Comparison of ENCODE assay signal across 8 mouse cellular contexts in the genomic region with DNA sequence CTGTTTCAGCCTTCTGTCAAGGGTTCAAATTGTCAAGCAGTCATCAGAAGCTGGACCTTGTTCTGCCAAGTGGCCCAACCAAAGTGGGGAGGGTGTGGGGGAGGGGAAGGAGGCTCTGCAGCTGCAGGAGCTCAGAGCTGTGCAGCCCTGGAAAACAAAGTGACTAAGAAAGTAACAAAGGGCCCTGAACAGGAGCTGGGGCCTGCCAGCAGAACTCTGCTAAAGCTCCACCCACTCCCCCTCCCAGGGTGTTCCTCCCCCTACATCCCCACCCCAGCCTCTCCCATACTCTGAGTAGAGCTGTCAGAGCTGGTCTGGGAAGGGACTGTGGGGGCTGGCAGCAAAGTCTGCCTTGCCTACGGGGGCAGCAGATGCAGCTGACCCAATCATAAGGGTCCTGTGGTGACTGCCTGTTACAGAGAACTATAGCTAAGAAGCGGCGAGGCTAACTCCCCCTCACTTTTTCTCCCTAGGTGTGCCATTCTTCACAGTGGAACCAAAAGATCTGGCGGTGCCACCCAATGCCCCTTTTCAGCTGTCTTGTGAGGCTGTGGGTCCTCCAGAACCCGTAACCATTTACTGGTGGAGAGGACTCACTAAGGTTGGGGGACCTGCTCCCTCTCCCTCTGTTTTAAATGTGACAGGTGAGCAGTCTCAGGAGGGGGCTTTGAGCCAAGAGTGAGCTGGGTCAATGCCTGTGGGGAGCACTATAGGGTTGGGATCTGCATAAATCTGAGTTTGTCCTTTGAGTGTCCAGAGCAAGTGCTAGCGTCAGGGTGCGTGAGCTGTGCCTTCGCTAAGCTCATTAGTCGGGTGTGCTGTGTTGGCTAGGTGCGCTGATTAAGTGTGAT. TPM values are rescaled to one million over a fixed set of nuclear protein-coding genes. Genes with fewer than 3 reads are reported as not detected.
DNase-seq lines count a peak whose midpoint lies in the region; ATAC-seq and TF ChIP-seq lines count a peak whose summit lies in the region.

No protein-coding gene starts in this region.

- peaks cover 59% of the 10 kb centered on the region for H3K4me1 ChIP-seq in kidney, embryonic 15.5 days
- peaks cover 27% of the 10 kb centered on the region for H3K4me1 ChIP-seq in intestine, embryonic 16.5 days (ENCODE audit: control insufficient read depth, insufficient read depth, low read length)
- H3K4me1 ChIP-seq in liver, postnatal 0 days (ENCODE audit: insufficient read depth), result peaks cover 9% of the 10 kb centered on the region; the same call in 1 of the 2 replicates

- H3K36me3 ChIP-seq in kidney, embryonic 15.5 days, result 0 out of 2 replicates have a peak, but pooled peaks cover 17% of the 10 kb centered on the region
- H3K36me3 ChIP-seq in intestine, embryonic 16.5 days (ENCODE audit: control insufficient read depth, insufficient read depth, low read length), result no peaks in the 10 kb centered on the region
- H3K36me3 ChIP-seq in liver, postnatal 0 days (replicated peaks; ENCODE audit: insufficient read depth, low read length), result no peaks in the 10 kb centered on the region

- peak overlapping the region; percentile 38 for H3K27ac ChIP-seq in kidney, embryonic 15.5 days
- no peak overlapping the region for H3K27ac ChIP-seq in intestine, embryonic 16.5 days (ENCODE audit: low read length)
- no peak overlapping the region for H3K27ac ChIP-seq in liver, postnatal 0 days (ENCODE audit: low read depth)

- peaks cover 20% of the 10 kb centered on the region for H3K27me3 ChIP-seq in kidney, embryonic 15.5 days
- no peaks in the 10 kb centered on the region for H3K27me3 ChIP-seq in intestine, embryonic 16.5 days (replicated peaks; ENCODE audit: control insufficient read depth, insufficient read depth, low read length)
- peaks cover 32% of the 10 kb centered on the region for H3K27me3 ChIP-seq in liver, postnatal 0 days (ENCODE audit: insufficient read depth, low read length)

- 0 out of 2 replicates have a peak, but pooled peaks have one; percentile 5 for ATAC-seq in kidney, embryonic 15.5 days (replicated peaks; ENCODE audit: low FRiP score)
- no peak for ATAC-seq in intestine, embryonic 16.5 days
- no peak for ATAC-seq in liver, postnatal 0 days

- no peak overlapping the region for H3K9ac ChIP-seq in kidney, embryonic 15.5 days
- peak overlapping the region; percentile 15; the same call in 1 of the 2 replicates for H3K9ac ChIP-seq in intestine, embryonic 16.5 days (ENCODE audit: low read depth, low read length)
- H3K9ac ChIP-seq in liver, postnatal 0 days (replicated peaks), result no peak overlapping the region

- no peaks in the 10 kb centered on the region for H3K9me3 ChIP-seq in kidney, embryonic 15.5 days (replicated peaks)
- no peaks in the 10 kb centered on the region for H3K9me3 ChIP-seq in intestine, embryonic 16.5 days (ENCODE audit: control insufficient read depth, low read length)
- H3K9me3 ChIP-seq in liver, postnatal 0 days (ENCODE audit: low read length), result no peaks in the 10 kb centered on the region

- H3K4me3 ChIP-seq in kidney, embryonic 15.5 days (replicated peaks), result no peak overlapping the region
- no peak overlapping the region for H3K4me3 ChIP-seq in intestine, embryonic 16.5 days (ENCODE audit: low read length)
- no peak overlapping the region for H3K4me3 ChIP-seq in liver, postnatal 0 days (ENCODE audit: low read depth, low read length)

- no peak for DNase-seq in kidney, adult 8-10 months
- peak; percentile 85 for DNase-seq in ES-CJ7 (ENCODE audit: low read depth, low spot score)
- peak; percentile 76 for DNase-seq in embryo, embryonic 11 days
- peak; percentile 81 for DNase-seq in testis, postnatal 14 days (ENCODE audit: low spot score)
- no peak for DNase-seq in adrenal gland, adult 18-20 months (ENCODE audit: low spot score in 2 of 2)
- DNase-seq in liver, postnatal 0 days, result no peak

- no peak for TF ChIP-seq EP300 in liver, postnatal 0 days (IDR thresholded peaks at IDR 0.05; ENCODE audit: low read depth)

- WGBS in kidney, embryonic 15.5 days, result 46% methylated on average over 10 of the region's 10 CpGs
- 65% methylated on average over 10 of the region's 10 CpGs for WGBS in intestine, embryonic 16.5 days
- WGBS in liver, postnatal 0 days (ENCODE audit: insufficient replicate concordance), result 79% methylated on average over 10 of the region's 10 CpGs

- no peak for TF ChIP-seq CTCF in liver, postnatal 0 days (IDR thresholded peaks at IDR 0.05; ENCODE audit: low read depth)

- H3K4me2 ChIP-seq in kidney, embryonic 15.5 days, result 0 out of 2 replicates have a peak overlapping the region, but pooled peaks have one; percentile 5
- H3K4me2 ChIP-seq in intestine, embryonic 16.5 days (ENCODE audit: low read depth, low read length), result no peak overlapping the region
- no peak overlapping the region for H3K4me2 ChIP-seq in liver, postnatal 0 days (ENCODE audit: low read depth, low read length)

RNA-seq across cellular contexts. Expression of a gene that starts 5.5 kb away (rescaled TPM):
- polyA plus RNA-seq in kidney, embryonic 15.5 days (2015; fragmentation: Nextera tagmentation; extraction: Ambion mirVana), result 12.3 and 13.0 TPM in 2 replicates
- polyA plus RNA-seq in intestine, embryonic 16.5 days (2015; fragmentation: Nextera tagmentation; extraction: Ambion mirVana), result 11.4 and 12.9 TPM in 2 replicates
- 1 to 10 TPM; 2.5 to 3.5 TPM for total RNA-seq in adrenal gland, adult 18-20 months (2021)
- polyA plus RNA-seq in liver, postnatal 0 days (2015; fragmentation: Nextera tagmentation; extraction: Ambion mirVana), result 0.26 and 0.30 TPM in 2 replicates

RNA-seq across cellular contexts. Expression of a gene that starts 15.7 kb away (rescaled TPM):
- 29.9 and 34.1 TPM in 2 replicates for polyA plus RNA-seq in kidney, embryonic 15.5 days (2015; fragmentation: Nextera tagmentation; extraction: Ambion mirVana)
- polyA plus RNA-seq in intestine, embryonic 16.5 days (2015; fragmentation: Nextera tagmentation; extraction: Ambion mirVana), result 22.9 and 23.8 TPM in 2 replicates
- 10 to 100 TPM; 12.5 to 14.4 TPM for total RNA-seq in adrenal gland, adult 18-20 months (2021)
- polyA plus RNA-seq in liver, postnatal 0 days (2015; fragmentation: Nextera tagmentation; extraction: Ambion mirVana), result 3.7 and 3.9 TPM in 2 replicates

RNA-seq across cellular contexts. Expression of a gene that starts 42.8 kb away (rescaled TPM):
- 0.53 and 0.95 TPM in 2 replicates for polyA plus RNA-seq in kidney, embryonic 15.5 days (2015; fragmentation: Nextera tagmentation; extraction: Ambion mirVana)
- 0.86 and 1.1 TPM in 2 replicates for polyA plus RNA-seq in intestine, embryonic 16.5 days (2015; fragmentation: Nextera tagmentation; extraction: Ambion mirVana)
- total RNA-seq in adrenal gland, adult 18-20 months (2021), result 1 to 10 TPM in 1 of 2 experiments, under 1 TPM in 1; 0.99 to 1.1 TPM
- 0.13 and 0.16 TPM in 2 replicates for polyA plus RNA-seq in liver, postnatal 0 days (2015; fragmentation: Nextera tagmentation; extraction: Ambion mirVana)

Comparison
In these comparisons a context has a peak if more than half of its experiments do, and no peak if none do; other contexts are left out.
1. DNase-seq: peak in ES-CJ7 (single experiment), embryo, embryonic 11 days (single experiment) and testis, postnatal 14 days (single experiment); none in kidney, adult 8-10 months (0 of 2), adrenal gland, adult 18-20 months (0 of 2) and liver, postnatal 0 days (single experiment).